Mouse (Mus musculus): ENCODE data around the gene Peg3. TPM values are rescaled to one million over a fixed set of nuclear protein-coding genes. Genes with fewer than 3 reads are reported as not detected.
"Not testable (repeated sequence)": the region's sequence is repeated elsewhere in the genome, so short reads cannot be mapped to it uniquely, and the experiment has no call there.

Gene Peg3
- polyA plus RNA-seq (2014; fragmentation: Nextera tagmentation; extraction: Ambion mirVana) = 100 and 104 TPM in 2 replicates

DNA sequence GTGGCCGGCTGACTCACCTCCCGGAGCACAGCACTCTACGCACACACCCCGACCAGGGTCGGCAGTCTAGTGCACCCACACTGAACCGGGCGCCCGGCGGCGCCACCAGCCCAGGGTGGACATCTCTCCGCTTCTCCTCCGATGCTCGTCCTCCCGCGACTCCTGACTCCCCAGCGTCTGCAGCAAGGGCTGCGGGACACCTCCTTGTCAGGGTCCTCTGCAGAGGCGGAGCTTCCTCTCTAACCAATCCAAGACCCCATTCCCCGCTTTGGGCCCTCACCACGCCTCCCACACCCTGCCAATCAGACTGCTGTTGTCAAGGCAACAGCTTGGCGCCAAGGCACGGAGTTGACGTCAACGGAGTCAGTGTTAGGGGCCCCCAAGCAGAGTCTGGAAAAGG lies at the start of gene Peg3, which contains the start of gene Usp29:
Gene Peg3 (minus strand): TSS at position 191 of the 400 bp plus-strand sequence.
Gene Usp29 (plus strand): TSS at position 338 of the 400 bp plus-strand sequence.
- peak; percentile 92 for DNase-seq (ENCODE audit: low spot score)
- Histone ChIP-seq H3K4me3 (ENCODE audit: low read depth, low read length) (peak within 1 kb of the TSS; percentile 42), H3K9ac (ENCODE audit: low read length) (peak within 1 kb of the TSS; percentile 71), H3K4me1 (replicated peaks; ENCODE audit: control insufficient read depth, insufficient read depth, low read length) (no peaks in the 10 kb centered on the region), H3K9me3 (ENCODE audit: control insufficient read depth, low read length) (peaks cover 23% of the 10 kb centered on the region), H3K36me3 (ENCODE audit: control insufficient read depth, insufficient read depth, low read length) (no peaks in the 10 kb centered on the region), H3K27me3 (ENCODE audit: control insufficient read depth, insufficient read depth, low read length) (no peaks in the 10 kb centered on the region), H3K4me2 (ENCODE audit: low read depth, low read length, severe bottlenecking) (peak within 1 kb of the TSS; percentile 63), H3K27ac (ENCODE audit: low read depth, low read length) (peak within 1 kb of the TSS; percentile 94)
- peak; percentile 48 for ATAC-seq (replicated peaks; ENCODE audit: low FRiP score)
- 48% methylated on average over 24 of the region's 24 CpGs for WGBS

DNA sequence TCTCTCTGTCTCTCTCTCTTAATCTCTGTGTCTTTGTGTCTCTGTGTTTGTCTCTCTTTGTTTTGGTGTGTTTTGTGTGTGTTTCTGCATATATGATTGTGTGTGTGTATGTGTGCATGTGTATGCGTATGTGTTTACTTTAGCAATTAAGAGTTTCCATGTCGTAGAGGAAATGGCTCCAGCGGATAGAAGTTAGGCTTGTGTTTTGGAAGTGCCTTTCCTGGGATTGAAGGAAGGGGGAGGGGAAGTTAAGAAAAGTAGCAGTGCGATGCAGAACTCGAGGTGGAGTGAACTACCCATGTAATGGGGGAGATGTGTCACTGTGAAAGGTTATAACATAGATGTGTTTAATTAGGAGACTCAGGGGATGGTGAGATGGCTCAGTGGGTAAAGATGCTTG lies 48.9 kb upstream of the Peg3 start:
- no peak overlapping the region for H3K4me2 ChIP-seq (ENCODE audit: low read depth, low read length, severe bottlenecking)
- no peak overlapping the region for H3K27ac ChIP-seq (ENCODE audit: low read depth, low read length)
- WGBS = 93% methylated on average over 5 of the region's 5 CpGs
- peaks cover 2% of the 10 kb centered on the region; the same call in 1 of the 2 replicates for H3K27me3 ChIP-seq (ENCODE audit: control insufficient read depth, insufficient read depth, low read length)
- no peak for DNase-seq (ENCODE audit: low spot score)
- no peaks in the 10 kb centered on the region for H3K9me3 ChIP-seq (ENCODE audit: control insufficient read depth, low read length)
- ATAC-seq (replicated peaks; ENCODE audit: low FRiP score) = no peak
- H3K9ac ChIP-seq (ENCODE audit: low read length) = no peak overlapping the region
- peaks cover 3% of the 10 kb centered on the region; the same call in 1 of the 2 replicates for H3K4me1 ChIP-seq (replicated peaks; ENCODE audit: control insufficient read depth, insufficient read depth, low read length)
- no peaks in the 10 kb centered on the region for H3K36me3 ChIP-seq (ENCODE audit: control insufficient read depth, insufficient read depth, low read length)
- H3K4me3 ChIP-seq (ENCODE audit: low read depth, low read length) = no peak overlapping the region

DNA sequence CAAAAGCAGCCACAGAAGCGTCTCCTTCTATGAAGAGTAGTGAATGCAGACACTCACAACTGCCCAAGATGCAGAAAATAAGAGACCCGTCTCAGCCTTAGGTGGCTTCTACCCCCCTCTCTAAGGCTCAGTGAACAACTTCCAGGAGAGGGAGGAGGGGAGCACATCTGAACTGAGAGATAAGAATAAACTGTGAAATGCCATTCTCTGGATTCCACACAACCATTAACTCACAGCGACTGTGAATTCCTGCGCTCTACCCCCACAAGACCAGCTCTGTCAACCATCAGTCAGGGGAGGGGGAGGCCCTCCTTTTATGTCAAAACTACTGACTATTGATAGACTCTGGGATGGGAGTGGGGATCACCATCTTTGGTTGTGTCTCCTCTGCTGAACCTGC lies 47.5 kb upstream of the Peg3 start:
- H3K36me3 ChIP-seq (ENCODE audit: control insufficient read depth, insufficient read depth, low read length) = no peaks in the 10 kb centered on the region
- H3K9ac ChIP-seq (ENCODE audit: low read length) = no peak overlapping the region
- no peak overlapping the region for H3K27ac ChIP-seq (ENCODE audit: low read depth, low read length)
- H3K27me3 ChIP-seq (ENCODE audit: control insufficient read depth, insufficient read depth, low read length) = no peaks in the 10 kb centered on the region
- DNase-seq (ENCODE audit: low spot score) = no peak
- 68% methylated on average over 4 of the region's 4 CpGs for WGBS
- peaks cover 3% of the 10 kb centered on the region; the same call in 1 of the 2 replicates for H3K4me1 ChIP-seq (replicated peaks; ENCODE audit: control insufficient read depth, insufficient read depth, low read length)
- H3K4me2 ChIP-seq (ENCODE audit: low read depth, low read length, severe bottlenecking) = no peak overlapping the region
- ATAC-seq (replicated peaks; ENCODE audit: low FRiP score) = no peak
- H3K4me3 ChIP-seq (ENCODE audit: low read depth, low read length) = no peak overlapping the region
- H3K9me3 ChIP-seq (ENCODE audit: control insufficient read depth, low read length) = no peaks in the 10 kb centered on the region

- Histone ChIP-seq H3K9ac (ENCODE audit: low read length) (no peak overlapping the region), H3K4me1 (replicated peaks; ENCODE audit: control insufficient read depth, insufficient read depth, low read length) (peaks cover 3% of the 10 kb centered on the region; the same call in 1 of the 2 replicates), H3K4me2 (ENCODE audit: low read depth, low read length, severe bottlenecking) (no peak overlapping the region), H3K4me3 (ENCODE audit: low read depth, low read length) (no peak overlapping the region), H3K36me3 (ENCODE audit: control insufficient read depth, insufficient read depth, low read length) (no peaks in the 10 kb centered on the region), H3K27ac (ENCODE audit: low read depth, low read length) (no peak overlapping the region), H3K9me3 (ENCODE audit: control insufficient read depth, low read length) (no peaks in the 10 kb centered on the region), H3K27me3 (ENCODE audit: control insufficient read depth, insufficient read depth, low read length) (no peaks in the 10 kb centered on the region)
- no peak for DNase-seq (ENCODE audit: low spot score)
- no peak for ATAC-seq (replicated peaks; ENCODE audit: low FRiP score)
- WGBS = 71% methylated on average over 2 of the region's 2 CpGs
These were observed 46.9 kb upstream of the Peg3 start for GRCm38 (mm10) chr7:6777107-6777506.

- Histone ChIP-seq H3K9ac (ENCODE audit: low read length) (no peak overlapping the region), H3K27ac (ENCODE audit: low read depth, low read length) (no peak overlapping the region), H3K4me2 (ENCODE audit: low read depth, low read length, severe bottlenecking) (no peak overlapping the region), H3K4me1 (replicated peaks; ENCODE audit: control insufficient read depth, insufficient read depth, low read length) (peaks cover 2% of the 10 kb centered on the region; the same call in 1 of the 2 replicates), H3K9me3 (ENCODE audit: control insufficient read depth, low read length) (no peaks in the 10 kb centered on the region), H3K4me3 (ENCODE audit: low read depth, low read length) (no peak overlapping the region), H3K36me3 (ENCODE audit: control insufficient read depth, insufficient read depth, low read length) (no peaks in the 10 kb centered on the region), H3K27me3 (ENCODE audit: control insufficient read depth, insufficient read depth, low read length) (no peaks in the 10 kb centered on the region)
- ATAC-seq (replicated peaks; ENCODE audit: low FRiP score) = no peak
- 86% methylated on average over 10 of the region's 10 CpGs for WGBS
- no peak for DNase-seq (ENCODE audit: low spot score)
These were observed 46.3 kb upstream of the Peg3 start for GRCm38 (mm10) chr7:6776314-6777059.

DNA sequence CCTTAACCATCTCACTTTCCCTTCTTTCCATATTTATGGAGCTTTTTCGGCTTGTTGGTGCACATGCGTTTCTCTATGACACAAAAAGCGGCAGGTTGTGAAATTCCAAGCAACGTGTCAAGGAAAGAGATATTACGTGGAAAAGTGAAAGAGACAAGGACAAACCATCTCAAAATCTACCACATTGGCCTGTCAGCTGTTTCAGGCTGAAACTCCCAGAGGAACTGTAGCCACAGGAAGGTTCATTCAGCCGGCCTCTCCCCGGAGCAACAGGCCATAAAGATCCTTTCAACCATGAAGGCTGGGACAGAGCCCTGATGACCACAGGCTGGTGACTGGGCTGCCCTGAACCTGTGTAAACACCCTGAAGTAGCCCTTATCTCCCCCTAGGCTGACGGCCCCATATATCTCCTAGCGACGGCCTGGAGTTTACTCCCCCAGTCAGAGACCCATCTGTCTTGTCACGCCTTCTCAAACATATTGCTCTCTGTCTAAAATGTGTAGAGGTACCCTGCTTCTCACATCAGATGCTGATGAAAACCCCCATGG lies 43.7 kb upstream of the Peg3 start:
- WGBS = 77% methylated on average over 11 of the region's 11 CpGs
- DNase-seq (ENCODE audit: low spot score); H3K9ac ChIP-seq (ENCODE audit: low read length); H3K4me1 ChIP-seq (replicated peaks; ENCODE audit: control insufficient read depth, insufficient read depth, low read length); H3K4me3 ChIP-seq (ENCODE audit: low read depth, low read length); H3K4me2 ChIP-seq (ENCODE audit: low read depth, low read length, severe bottlenecking); H3K9me3 ChIP-seq (ENCODE audit: control insufficient read depth, low read length); H3K36me3 ChIP-seq (ENCODE audit: control insufficient read depth, insufficient read depth, low read length); ATAC-seq (replicated peaks; ENCODE audit: low FRiP score); H3K27me3 ChIP-seq (ENCODE audit: control insufficient read depth, insufficient read depth, low read length); H3K27ac ChIP-seq (ENCODE audit: low read depth, low read length): not testable (repeated sequence)

DNA sequence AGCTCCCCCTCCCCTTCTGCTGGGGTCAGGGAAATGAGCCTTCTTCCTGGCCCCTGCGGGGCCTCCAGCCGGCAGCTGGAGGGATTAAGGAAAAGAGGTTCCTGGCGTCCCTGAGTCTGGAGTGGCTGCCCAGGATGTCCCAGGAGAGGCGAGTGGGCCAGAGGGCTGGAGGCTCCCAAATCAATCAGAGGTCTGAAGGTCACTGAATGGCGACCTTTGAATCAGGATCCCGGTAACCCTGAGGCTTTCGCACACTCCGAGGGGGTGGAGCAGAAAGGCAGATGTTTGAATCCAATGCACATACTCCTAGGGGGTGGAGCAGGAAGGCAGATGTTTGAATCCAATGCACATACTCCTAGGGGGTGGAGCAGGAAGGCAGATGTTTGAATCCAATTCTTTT lies 40.1 kb upstream of the Peg3 start:
- H3K27ac ChIP-seq (ENCODE audit: low read depth, low read length) = no peak overlapping the region
- no peak overlapping the region for H3K4me3 ChIP-seq (ENCODE audit: low read depth, low read length)

GRCm38 (mm10) chr7:6765240-6765639 lies 35.0 kb upstream of the Peg3 start:
- peaks cover 2% of the 10 kb centered on the region for H3K4me1 ChIP-seq (replicated peaks; ENCODE audit: control insufficient read depth, insufficient read depth, low read length)
- H3K27me3 ChIP-seq (ENCODE audit: control insufficient read depth, insufficient read depth, low read length) = no peaks in the 10 kb centered on the region
- no peak overlapping the region for H3K4me3 ChIP-seq (ENCODE audit: low read depth, low read length)
- DNase-seq (ENCODE audit: low spot score) (no peak), ATAC-seq (replicated peaks; ENCODE audit: low FRiP score) (no peak)
- no peak overlapping the region for H3K9ac ChIP-seq (ENCODE audit: low read length)
- no peaks in the 10 kb centered on the region for H3K9me3 ChIP-seq (ENCODE audit: control insufficient read depth, low read length)
- no peaks in the 10 kb centered on the region for H3K36me3 ChIP-seq (ENCODE audit: control insufficient read depth, insufficient read depth, low read length)
- no peak overlapping the region for H3K4me2 ChIP-seq (ENCODE audit: low read depth, low read length, severe bottlenecking)
- H3K27ac ChIP-seq (ENCODE audit: low read depth, low read length) = no peak overlapping the region
- 65% methylated on average over 5 of the region's 5 CpGs for WGBS

More for the DNA sequence above, 40.1 kb upstream of the Peg3 start:
- H3K9me3 ChIP-seq (ENCODE audit: control insufficient read depth, low read length) = no peaks in the 10 kb centered on the region
- no peaks in the 10 kb centered on the region for H3K27me3 ChIP-seq (ENCODE audit: control insufficient read depth, insufficient read depth, low read length)
- ATAC-seq (replicated peaks; ENCODE audit: low FRiP score) = 0 out of 2 replicates have a peak, but pooled peaks have one; percentile 36
- H3K4me2 ChIP-seq (ENCODE audit: low read depth, low read length, severe bottlenecking) = no peak overlapping the region
- WGBS = 0% methylated on average over 8 of the region's 8 CpGs
- no peak for DNase-seq (ENCODE audit: low spot score)
- no peak overlapping the region for H3K9ac ChIP-seq (ENCODE audit: low read length)
- peaks cover 3% of the 10 kb centered on the region for H3K4me1 ChIP-seq (replicated peaks; ENCODE audit: control insufficient read depth, insufficient read depth, low read length)
- no peaks in the 10 kb centered on the region for H3K36me3 ChIP-seq (ENCODE audit: control insufficient read depth, insufficient read depth, low read length)
